Mouse (Mus musculus) adrenal gland, postnatal 4 days (tissue): ENCODE measurements at regions not wholly inside any gene's neighbourhood (a gene's known extent, or its start where the extent isn't known, plus 50 kb on each side); places are given as distances from the start of the nearest gene placed in this dataset.

ENCODE experiments used
- DNase-seq, 2 experiments: peaks; one replicate each; pipeline ENCODE4 v3.0.0; 2021 to 2022; ENCODE audit warnings: low spot score in 2 of 2, mixed read lengths in 2 of 2

DNA sequence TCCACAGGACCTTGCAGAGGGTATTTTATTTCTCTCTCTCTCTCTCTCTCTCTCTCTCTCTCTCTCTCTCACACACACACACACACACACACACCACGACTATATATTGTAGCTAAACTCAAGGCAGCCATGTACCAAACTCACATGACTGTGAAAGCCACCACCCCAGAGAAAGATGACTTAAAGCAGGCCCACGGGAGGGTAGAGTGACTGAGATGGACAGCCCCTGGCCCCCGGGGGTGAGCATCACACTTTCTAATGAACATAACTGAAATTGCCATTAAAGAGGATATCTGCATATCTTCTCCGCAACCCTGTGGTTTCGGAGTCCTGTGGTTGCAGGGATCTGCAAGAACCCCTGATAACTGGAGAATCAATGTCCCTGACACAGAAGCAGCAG is 197.1 kb upstream of the Spdye4c start:
- DNase-seq = no peak

DNA sequence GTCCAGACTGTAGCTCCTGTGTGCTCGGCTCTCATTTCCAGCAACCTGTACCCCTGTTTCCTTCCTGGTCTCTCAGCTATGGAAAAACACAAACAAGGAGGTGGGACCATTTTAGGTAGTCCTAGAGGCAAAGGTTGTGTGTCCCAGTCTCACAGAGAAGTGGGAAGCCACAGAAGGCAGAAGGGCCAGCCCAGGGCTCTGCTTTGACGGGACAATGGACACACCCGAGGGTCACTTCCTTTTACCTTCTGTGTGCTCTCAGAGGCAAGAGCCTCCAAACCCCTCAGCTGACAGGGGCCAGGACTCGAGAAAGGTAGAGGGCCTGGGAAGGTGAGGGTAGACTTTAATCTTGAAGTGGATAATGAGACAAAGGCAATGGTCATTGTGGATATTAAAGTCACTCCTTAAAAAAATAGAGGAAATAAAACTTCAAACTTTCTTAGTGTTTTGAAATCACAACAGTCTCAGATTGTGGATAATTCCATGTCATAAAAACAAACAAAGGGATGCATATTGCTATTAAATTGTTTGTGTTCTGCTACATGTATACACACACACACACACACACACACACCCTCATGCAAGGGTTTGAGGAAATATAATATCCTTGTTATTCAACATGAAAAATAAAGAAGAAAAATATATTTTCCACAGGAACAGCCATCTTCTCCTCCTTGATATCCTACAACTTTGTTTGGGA is 195.6 kb upstream of the Spdye4c start:
- no peak for DNase-seq

DNA sequence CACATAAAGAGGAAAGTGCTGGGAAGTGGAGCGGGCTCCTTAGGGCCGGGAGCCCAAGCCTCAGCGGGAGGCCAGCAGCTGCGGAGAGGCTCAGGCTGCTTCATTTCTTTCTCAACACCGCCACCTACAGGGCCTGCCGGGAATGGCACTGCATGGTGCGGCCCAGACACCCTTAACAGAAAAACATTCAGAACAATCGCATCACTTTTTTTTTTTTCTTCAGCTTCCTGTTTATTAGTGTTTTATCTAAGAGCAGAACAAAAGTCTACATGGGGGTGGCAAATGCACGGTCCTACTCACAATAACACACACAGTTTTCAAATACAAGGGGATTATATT is 195.0 kb upstream of the Spdye4c start:
- DNase-seq = peak; percentile 90 to 96

DNA sequence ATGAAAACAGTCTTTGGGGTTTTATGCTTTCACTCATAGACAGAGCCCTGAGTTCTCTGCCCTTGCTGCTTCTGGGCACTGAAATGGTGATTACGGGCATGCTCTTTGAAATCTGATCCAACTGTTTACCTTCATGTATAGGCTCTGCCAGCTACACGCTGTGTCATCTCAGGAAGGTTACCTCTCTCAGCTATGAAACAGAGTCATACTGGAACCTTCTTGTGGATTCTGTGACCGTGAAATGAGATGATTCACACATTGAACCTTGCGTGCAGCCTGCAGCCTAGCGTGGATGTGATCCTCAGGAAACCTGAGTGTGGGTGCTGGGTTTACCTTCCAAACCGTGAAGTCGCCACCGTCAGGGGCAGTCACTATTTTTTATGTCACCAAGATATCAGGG is 189.7 kb upstream of the Spdye4c start:
- no peak for DNase-seq

DNA sequence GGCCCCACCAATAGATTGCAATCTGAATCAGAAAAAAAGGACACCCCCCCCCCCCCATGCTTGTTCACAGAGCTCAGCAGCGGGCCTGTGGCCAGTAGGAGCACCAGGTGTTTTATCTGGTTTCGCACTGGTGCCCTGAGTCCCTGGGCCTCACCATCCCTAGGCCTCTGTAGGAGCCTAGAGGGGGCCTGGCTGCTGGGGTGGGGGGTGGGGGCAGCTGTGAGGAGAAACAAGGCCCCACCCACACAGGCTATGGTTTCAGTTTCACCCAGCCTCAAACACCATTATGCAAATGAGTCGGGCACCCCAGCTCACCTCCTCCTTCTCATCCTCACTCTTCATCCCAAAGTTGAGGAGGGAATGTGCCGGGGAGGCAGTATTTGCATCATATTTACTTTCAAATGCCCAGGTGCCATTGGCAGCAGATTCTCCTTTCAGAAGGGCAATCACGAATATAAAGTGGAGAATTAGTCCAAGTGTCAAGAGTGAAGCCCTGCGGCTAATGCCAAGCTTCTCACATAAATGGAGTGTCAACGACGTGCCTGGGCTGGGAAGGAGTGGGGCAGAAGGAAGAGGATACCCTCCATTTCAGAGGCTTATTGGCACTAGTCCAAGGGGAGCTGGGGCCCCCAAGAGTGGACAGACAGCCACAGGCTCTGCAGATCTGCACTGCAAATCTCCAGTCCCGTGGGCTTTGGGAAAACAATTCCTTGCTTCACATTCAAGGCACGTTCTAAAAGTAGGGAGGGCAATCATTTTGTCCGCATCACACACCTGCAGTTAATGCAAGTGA is 187.7 kb upstream of the Spdye4c start:
- no peak for DNase-seq

DNA sequence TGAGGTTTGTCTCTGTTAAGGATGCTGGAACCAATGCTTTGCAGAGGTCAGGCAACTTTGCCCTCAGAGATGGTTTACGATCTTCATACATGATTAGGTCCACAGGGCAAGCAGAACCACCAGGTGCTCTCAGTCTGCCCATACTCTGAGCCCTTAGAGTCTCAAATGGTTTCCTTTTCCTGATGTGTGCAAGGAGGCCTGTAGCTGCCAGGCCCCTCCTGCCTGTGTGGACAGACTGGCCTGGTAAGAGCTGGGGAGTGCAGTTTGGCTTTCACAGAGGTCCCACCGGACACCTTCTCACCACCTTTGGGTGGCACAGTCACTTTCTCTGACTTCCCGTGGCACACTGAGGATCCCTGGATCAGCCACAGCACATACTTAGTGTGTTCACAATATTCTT is 186.6 kb upstream of the Spdye4c start:
- no peak for DNase-seq

DNA sequence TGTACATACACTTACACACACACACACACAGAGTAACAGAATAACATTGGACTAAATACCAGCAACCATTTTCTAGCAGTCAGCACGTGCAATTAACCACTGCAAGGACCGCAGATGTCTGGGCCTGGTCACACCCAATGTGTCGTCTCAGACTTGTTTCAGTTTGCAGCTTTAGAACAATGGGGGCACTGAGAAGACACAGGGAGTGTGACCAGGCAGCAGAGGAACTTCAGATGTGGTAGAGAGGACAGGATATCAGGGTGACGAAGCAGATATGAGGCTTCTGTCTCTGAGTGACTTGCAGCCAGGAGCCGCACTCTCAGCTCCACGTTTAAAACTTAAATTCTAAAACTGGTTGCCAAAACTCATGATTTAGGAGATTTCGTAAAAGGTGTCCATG is 183.9 kb upstream of the Spdye4c start:
- no peak for DNase-seq

DNA sequence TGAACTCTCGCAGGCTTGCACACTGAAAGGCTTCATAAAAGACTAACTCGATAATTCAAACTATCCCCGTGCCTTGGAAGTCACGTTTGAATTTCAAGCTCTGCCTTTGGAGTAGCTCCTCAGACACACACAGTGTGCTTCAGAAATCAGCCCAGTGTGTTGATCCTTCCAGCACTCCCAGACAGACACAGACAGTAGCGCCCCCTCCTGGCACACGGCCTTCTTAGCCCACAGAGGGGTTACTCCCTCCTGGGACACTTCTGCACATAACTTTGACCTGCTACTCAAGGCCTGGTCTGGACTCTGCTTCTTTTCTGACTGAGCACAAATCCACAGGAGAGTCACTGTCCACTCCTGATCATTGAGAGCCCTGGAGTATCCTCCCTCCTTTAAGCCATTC is 182.3 kb upstream of the Spdye4c start:
- peak in 1 of 2 experiments; percentile 48 for DNase-seq

DNA sequence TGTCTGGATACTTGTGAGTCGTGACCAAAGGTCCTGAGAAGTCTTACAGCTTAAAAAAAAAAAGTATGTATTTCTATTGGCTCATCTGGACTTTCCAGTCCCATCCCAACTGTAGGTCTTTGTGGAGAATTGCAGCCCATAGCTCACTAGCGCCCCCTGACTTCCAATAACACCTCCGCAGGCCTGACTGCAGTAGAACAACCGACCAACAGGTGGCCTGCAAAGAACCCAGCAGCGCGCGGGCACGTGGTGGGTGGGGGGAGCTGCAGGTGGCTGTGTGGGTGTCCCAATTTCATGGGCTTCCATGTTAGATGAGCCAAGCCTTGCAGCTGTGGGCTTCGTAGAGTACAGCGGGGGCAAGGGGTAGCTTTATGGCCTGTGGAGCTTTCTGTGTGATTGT is 178.7 kb upstream of the Spdye4c start:
- peak in 1 of 2 experiments; percentile 43 for DNase-seq

DNA sequence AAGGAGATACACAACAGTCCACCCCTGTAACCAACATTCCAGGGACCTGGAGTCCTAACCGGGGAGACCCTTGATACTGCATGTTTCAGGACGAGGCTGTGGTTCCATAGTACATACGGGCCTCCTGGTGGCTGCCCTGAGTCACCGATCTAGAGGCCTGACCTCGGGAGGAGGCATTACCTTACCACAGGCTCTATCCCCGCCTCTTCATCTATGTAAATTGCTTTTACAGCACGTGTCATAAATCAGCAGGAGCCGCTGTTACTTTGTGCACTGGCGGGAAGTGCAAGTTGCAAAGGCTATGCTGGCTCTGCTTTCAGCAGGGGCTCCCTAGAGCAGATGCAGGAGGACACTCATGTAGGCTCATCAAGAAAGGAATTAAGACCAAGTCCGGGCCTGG is 178.0 kb upstream of the Spdye4c start:
- DNase-seq = no peak

DNA sequence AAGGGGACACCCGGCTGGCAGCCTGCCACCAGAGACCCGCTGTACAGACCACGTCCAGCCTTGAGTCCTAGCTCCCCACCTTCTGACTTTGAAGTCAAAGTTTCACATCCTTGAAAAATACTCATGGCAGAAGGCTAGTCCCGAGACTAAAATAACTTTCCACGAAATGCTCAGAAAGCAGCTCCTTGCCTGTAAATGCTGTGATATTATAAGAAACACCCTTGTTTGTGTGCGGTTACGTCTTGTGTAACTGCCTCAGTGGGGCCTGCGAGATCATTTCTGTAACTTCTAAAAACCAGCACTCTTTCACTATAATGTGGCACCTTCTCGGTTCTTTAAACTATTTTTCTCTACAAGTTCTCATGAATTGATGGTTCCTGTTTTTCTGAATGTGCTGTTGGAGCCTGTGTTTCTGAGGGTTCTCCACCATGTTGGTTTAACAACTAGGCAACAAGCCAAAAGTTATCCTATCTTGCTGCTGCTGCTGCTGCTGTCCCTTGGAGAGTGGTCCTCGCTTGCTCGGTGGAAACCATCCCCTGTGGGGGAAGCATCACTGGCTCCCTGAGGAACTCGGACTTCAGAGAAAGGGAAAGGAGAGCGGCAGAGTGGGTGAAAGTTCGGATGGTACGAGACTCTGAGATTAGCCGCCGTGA is 176.3 kb upstream of the Spdye4c start:
- no peak for DNase-seq

DNA sequence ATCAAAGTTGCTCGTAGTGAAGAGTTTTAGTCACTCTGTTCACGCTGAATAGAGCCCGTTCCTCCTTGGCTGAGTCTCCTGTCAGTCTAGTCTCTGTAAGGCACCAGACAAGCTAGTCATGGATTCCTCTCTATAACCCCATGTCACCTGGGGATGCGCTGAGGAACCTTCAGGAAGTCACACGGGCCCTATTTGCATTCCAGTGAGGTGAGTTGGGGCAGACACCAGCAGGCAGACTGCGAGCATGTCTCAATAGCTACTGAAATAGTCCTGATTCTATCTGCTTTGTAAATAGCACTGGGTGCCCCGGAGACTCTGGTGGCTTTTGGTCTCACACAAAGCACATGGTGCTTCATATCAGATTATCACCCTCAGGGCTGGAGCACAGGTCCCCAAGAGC is 174.6 kb upstream of the Spdye4c start:
- DNase-seq = no peak

DNA sequence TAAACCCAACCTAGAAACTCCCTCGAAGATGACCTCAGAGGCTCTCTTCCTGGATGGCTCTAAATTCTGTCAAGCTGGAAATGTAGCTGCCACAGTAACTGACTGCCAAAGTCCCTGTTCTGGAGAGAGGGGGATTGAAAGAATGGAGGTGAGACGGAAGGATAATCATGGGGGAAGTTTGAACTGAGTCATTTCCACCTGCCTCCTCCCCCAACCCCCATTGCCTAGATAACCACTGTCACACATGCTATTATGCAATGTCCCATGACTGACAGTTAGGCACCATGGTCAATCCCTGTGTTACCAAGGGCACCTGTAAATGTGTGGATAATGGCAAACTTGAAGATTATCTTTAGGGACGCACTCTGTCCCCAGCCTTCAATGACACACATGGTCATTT is 172.0 kb upstream of the Spdye4c start:
- DNase-seq = no peak

DNA sequence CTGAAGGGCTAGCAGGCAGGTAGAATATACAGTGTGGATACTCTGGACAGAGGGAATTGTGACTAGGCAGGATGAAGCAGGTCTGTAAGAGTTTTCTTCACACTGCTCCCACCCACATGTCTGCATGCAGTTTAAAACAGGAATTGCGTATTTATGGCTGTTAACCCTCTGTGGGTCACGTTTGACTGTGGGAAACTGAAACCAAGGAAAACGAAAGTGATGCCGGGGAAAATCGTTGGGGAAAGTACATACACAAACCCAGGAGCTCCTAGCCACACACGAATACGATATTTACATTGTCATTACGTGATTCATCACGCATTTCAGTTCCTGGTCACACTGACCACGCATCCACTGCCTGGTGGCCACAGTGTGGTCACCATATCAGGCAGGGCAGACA is 170.6 kb upstream of the Spdye4c start:
- no peak for DNase-seq

DNA sequence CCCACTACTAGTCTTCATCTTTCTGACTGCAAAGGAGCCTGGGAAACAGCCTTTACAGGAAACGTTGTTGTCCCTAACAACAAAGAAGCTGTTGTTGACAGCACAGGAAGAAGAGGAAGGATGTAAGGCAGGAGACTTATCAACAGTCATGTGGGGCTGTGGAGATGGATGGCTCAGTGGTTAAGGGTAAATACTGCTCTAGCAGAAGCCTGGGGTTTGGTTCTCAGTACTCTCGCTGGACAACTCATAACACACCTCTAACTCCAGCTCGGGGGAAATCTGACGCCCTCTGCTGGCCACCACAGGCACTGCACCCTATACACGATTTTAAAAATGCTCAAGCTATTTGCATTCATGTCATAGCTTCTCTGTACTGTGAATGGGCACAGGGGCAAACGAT is 168.3 kb upstream of the Spdye4c start:
- DNase-seq = no peak

DNA sequence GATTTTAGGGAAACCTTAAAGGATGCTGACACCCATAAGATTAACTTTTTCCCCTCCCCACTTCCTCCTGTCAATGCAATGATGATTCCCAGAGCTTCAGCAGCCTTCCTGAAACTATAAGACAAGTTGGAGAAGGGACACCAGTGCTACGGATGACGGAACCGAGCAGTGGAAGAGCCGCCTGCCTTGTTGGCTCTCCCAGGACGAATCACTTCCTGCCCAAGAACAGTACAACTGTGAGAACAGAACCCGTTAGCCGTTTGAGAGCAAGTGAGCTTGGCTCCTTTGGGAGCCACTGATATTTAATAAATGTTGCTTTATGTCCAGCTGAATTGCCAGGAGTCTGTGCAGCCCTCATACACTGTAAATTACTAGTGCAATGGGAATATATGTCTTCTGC is 166.8 kb upstream of the Spdye4c start:
- DNase-seq = no peak

DNA sequence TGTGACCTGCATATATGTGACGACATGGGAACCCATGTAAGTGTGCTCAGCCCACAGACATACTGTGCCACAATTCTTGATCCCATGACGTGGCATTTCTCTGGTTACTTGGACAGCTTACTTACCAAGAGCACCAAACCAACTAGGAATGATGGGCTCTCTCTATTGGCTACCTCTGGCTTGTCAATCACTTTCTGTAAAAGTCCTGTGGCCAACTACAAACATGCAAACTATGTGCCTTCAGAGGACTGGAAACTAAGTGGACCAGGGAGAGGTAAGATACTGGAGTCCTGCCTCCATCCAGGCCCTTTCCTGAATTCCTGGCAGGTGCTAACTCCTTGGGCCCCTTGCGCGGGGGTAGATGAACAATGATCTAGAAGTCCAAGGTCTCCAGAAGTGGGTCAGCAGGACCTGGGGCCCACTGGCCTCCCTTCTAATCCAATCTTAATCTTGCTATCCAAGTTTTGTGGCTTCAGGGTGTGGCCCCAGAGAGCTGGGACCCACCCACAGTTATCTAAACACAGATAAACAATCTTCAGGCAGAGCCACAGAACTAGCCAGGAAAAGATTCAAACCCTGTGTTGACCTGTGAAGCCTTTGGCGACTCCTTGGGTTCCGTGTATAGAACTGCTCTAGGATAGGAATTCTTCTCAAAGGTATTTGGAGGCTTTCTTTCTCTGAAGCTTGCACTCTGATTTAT is 163.7 kb upstream of the Spdye4c start:
- DNase-seq = no peak

DNA sequence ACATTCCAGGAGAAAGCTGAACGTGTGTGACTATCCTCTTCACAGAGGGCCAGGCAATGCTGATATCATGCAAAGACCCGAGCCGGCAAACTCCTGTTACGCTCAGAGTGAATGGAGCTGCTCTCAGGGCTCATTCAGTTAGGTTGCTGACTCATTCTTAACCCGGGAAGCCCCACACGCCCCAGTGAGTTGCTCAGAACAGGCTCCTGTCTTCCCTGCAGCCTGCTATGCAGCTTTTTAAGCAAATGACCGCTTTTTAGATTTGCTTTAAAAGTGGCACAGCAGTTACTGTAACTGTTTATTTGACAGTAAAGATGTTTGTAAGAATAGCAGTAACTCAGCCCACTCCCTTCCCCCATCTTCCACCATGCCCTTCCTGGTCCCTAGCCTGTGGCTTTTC is 162.9 kb upstream of the Spdye4c start:
- no peak for DNase-seq

DNA sequence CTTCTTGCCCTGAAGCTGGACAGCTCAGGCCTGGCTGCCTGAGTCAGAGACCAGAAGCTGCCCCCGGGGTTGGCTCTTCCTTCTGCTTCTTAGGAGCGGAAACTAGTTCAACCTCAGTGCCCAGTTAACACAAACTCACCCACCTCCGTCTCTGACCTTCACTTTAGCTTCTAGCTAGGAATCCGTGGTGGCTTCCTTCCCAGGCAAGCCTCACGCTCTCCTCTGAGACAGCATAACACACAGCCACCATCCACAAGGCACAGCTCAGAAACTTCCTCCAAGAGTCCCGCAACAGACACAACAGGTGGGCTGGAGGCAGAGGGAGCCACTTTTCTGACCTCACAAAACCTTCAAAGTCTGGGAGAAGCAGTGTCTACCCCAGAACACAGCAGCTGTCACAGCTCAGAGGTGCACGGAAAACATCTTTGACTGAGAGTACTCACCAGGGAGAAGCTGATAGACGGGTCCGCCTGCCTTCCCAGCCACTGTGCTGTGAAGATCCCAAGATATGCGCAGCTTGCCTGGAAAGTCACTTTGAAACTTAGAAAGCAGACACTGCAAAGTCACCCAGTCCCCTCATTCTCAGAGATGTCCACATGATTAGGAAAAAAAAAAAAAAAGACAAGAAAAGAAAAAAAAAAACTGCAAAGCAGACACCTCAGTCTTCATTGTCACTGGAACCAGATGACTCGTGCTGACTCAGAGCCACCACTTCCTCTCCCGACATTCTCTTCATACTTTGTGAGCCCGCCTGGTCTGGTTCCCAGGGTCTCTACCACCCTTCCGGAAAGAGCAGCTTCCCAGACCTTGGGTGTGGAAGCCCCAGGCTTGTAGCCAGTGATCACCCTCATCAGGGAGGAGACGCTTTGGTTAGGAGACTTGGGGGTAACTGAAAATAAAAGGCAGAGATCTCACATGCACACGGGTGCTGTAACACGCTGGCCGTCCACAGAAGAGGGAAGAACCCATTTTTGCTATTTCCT is 162.1 kb upstream of the Spdye4c start:
- no peak for DNase-seq

DNA sequence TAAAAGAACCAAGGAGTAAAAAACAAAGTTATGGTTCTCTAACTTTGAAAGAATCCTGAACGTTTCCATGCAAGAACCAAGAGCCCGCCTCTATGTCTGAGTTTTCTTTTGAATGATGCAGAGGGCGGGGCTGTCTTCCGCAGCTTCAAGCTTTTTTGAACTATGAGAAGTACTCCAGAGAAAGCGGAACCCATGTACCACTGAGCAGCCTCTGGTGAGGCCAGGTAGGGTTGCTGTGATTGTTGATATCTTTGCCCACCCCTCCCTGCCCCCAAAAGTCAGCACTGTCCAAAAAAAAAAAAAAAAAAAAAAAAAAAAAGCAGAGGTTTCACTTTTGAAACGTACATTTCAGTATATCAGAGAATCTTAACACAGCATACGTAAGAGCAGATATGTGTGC is 161.2 kb upstream of the Spdye4c start:
- DNase-seq = no peak

DNA sequence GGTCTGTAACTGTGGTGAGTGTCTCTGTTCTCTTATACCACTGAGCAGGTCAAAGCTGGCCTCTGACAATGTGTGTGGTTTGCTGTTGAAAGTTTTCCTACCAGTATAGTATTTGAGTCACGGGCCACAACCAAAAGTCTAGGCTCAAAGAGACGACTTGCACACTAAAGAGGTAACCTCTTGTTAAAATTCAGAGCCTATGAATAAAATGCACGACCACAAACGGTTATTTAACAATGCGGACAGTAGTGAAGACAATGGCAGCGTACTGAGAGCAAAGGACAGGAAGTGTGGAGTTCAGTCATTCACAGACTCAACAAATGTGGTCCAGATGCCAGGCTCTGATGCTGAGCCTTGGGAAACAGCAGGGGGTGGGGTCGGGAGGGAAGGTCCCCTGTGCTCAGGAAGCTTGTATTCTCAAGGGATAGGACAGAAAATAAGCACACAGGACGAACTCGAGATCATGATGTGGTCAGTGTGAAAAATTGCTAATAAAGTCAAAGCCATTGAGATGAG is 160.2 kb upstream of the Spdye4c start:
- DNase-seq = no peak
